Mouse (Mus musculus): Measurements from ENCODE around the gene Csdc2. TPM values are rescaled to one million over a fixed set of nuclear protein-coding genes. Genes with fewer than 3 reads are reported as not detected.
A peak's percentile ranks its signal among the peaks of the same experiment; 100 is the strongest.
"Not testable (repeated sequence)": the region's sequence is repeated elsewhere in the genome, so short reads cannot be mapped to it uniquely, and the experiment has no call there.

Gene Csdc2
- 11.7 and 12.9 TPM in 2 replicates for polyA plus RNA-seq (2015; fragmentation: Nextera tagmentation; extraction: Ambion mirVana)

DNA sequence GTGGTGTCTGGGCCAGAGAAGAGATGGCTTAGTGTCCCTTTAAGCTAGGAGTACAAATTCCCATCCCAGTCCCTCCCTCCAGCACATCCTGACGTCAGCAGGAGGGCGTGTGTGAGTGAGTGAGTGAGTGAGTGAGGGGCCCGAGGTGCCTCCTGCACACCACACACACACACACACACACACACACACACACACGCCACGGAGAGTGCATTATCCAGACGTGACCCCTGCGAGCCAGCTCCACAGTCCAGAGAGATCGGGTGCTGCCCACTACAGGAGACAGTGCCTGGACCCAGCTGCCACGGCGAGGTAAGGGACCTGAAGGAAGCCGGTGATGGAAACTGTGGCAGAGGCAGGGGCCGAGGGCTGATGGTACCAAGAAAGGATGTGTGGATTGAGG lies at the start of gene Csdc2:
Csdc2 (plus strand) TSS at position 81 of the 400 bp plus-strand sequence.
- peak within 1 kb of the TSS; percentile 69 for H3K4me2 ChIP-seq (replicated peaks)
- peak within 1 kb of the TSS; percentile 45 for H3K4me3 ChIP-seq (replicated peaks)
- WGBS, result 5% methylated on average over 12 of the region's 12 CpGs
- H3K4me1 ChIP-seq (replicated peaks), result peaks cover 30% of the 10 kb centered on the region
- ATAC-seq, result peak; percentile 70
- no peaks in the 10 kb centered on the region for H3K9me3 ChIP-seq
- H3K9ac ChIP-seq, result peak within 1 kb of the TSS; percentile 54
- peaks cover 8% of the 10 kb centered on the region; the same call in 1 of the 2 replicates for H3K27me3 ChIP-seq (replicated peaks)
- peak within 1 kb of the TSS; percentile 69 for H3K27ac ChIP-seq
- H3K36me3 ChIP-seq, result no peaks in the 10 kb centered on the region

DNA sequence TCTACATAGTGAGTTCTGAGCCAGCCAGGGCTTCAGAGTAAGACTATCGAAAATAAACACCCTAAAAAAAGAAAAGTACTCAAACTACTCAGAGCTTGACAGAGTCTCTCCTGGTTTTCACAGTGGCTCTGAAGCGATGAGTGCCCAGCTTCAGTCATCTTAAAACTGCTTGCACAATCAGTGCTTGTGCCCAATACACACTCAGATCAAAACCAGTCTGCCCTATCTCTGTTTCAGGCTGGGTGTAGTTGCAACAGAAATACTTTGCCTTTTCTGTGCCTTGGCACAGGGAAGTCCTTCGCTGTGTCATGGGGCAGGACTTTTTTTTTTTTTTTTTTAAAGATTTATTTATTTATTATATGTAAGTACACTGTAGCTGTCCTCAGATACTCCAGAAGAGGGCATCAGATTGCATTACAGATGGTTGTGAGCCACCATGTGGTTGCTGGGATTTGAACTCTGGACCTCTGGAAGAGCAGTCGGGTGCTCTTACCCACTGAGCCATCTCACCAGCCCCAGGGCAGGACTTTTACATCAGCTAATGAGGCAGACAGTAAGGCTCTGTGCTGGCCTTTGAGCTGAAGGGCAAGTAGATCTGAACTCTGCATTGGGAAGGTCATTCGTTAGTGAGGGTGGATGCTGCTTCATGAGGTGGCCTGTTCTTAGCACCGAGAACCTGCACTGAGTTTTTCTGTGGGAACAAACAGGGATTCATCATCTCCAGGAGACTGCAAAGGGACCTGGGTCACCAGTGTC lies 49.6 kb upstream of the Csdc2 start:
- Histone ChIP-seq H3K27ac (no peak overlapping the region), H3K4me2 (replicated peaks) (no peak overlapping the region)

DNA sequence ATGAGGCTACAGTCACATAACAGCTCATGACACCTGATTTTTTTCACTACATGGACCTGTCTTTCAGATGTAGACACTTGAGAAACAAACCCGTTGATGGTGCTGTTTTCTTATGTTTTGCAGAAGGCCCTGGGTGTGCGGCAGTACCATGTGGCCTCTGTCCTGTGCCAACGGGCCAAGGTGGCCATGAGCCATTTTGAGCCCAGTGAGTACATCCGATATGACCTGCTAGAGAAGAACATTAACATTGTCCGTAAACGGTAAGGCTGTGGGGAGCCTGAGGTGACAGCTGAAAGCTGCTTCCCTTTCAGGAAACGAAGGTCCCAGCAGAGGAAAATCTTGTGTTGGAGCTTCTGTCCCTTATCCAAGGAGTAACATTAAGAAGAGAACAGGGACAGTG lies 47.4 kb upstream of the Csdc2 start:
- no peak for ATAC-seq
- Histone ChIP-seq H3K27ac (no peak overlapping the region), H3K9ac (no peak overlapping the region), H3K4me3 (replicated peaks) (no peak overlapping the region), H3K9me3 (no peaks in the 10 kb centered on the region), H3K27me3 (replicated peaks) (no peaks in the 10 kb centered on the region), H3K4me1 (replicated peaks) (no peaks in the 10 kb centered on the region), H3K4me2 (replicated peaks) (no peak overlapping the region), H3K36me3 (peaks cover 19% of the 10 kb centered on the region)
- 92% methylated on average over 7 of the region's 7 CpGs for WGBS

More for the DNA sequence above, 49.6 kb upstream of the Csdc2 start:
- peaks cover 14% of the 10 kb centered on the region for H3K36me3 ChIP-seq
- no peaks in the 10 kb centered on the region for H3K27me3 ChIP-seq (replicated peaks)
- 92% methylated on average over 6 of the region's 6 CpGs for WGBS
- H3K9ac ChIP-seq, result no peak overlapping the region
- H3K9me3 ChIP-seq, result no peaks in the 10 kb centered on the region
- H3K4me1 ChIP-seq (replicated peaks), result no peaks in the 10 kb centered on the region
- no peak for ATAC-seq
- no peak overlapping the region for H3K4me3 ChIP-seq (replicated peaks)

DNA sequence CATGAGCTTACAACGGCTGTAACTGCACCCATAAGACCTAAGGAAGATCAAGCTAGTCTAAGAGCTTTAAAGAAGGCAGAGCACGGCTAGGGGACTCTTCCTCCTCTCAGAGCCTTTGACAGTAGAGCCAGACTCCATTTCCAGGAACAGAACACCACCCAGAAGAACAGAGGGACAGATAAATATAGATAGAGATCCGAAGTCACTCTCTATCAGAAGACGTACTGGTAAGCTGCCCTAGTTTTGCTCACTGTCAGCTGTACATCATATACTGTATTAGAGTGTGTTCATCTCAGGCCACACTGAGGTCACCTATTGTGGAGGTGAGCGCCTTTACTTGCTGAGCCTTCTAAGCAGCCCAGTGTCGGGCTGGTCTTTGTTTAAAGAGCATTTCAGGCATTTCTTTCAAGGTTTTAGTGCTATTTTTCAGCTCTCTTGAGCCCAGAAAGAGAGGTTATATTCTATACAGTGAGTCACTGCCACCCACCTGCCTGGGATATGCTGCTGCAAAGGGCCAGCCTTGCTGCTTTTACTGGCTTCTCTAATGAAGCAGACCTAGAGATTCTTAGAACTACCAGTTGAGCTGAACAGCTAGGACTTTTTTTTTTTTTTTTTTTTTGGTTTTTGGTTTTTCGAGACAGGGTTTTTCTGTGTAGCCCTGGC lies 45.3 kb upstream of the Csdc2 start:
- H3K9me3 ChIP-seq, result no peaks in the 10 kb centered on the region
- WGBS, result 88% methylated on average over 7 of the region's 7 CpGs
- peaks cover 24% of the 10 kb centered on the region for H3K36me3 ChIP-seq
- no peaks in the 10 kb centered on the region for H3K27me3 ChIP-seq (replicated peaks)
- H3K4me1 ChIP-seq (replicated peaks), result no peaks in the 10 kb centered on the region
- no peak overlapping the region for H3K9ac ChIP-seq
- ATAC-seq, result no peak
- no peak overlapping the region for H3K4me3 ChIP-seq (replicated peaks)
- no peak overlapping the region for H3K27ac ChIP-seq
- H3K4me2 ChIP-seq (replicated peaks), result no peak overlapping the region

DNA sequence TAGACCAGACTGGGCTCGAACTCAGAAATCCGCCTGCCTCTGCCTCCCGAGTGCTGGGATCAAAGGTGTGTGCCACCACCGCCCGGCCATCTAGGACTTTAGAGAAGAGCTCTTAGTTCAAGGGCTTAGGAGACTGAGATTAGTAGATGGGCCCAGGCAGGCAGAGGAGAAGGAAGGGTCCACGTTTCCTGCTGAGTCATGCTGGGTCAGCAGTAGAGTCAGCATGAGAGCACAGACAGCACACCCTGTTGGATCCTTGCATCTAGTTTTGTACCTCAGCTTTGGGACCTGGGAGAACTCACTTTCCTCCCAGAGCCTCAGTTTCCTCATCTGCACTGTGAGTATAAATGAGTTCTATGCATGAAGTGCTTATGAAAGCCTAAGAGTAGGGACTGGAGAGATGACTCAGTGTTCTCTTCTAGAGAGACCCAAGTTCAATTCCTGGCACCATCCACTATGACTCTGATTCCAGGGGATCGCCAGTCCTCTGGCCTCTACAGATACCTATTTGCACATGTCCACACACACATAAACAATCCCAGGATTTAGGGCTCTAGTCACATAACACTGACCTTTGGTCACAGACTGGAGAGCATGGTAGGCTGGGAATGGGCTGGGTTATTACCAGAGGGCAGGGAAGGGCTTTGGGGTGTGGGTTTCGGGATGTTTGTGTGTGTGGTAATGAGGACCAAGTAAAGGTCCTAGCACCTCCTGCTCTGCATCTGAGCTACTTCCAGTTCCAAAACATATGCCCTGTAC lies 44.6 kb upstream of the Csdc2 start:
- Histone ChIP-seq H3K4me1 (replicated peaks) (no peaks in the 10 kb centered on the region), H3K36me3 (peaks cover 28% of the 10 kb centered on the region), H3K9ac (no peak overlapping the region), H3K27ac (no peak overlapping the region), H3K4me3 (replicated peaks) (no peak overlapping the region), H3K4me2 (replicated peaks) (no peak overlapping the region), H3K27me3 (replicated peaks) (no peaks in the 10 kb centered on the region), H3K9me3 (no peaks in the 10 kb centered on the region)
- WGBS, result 93% methylated on average over 8 of the region's 8 CpGs
- ATAC-seq, result 0 out of 2 replicates have a peak, but pooled peaks have one; percentile 23

DNA sequence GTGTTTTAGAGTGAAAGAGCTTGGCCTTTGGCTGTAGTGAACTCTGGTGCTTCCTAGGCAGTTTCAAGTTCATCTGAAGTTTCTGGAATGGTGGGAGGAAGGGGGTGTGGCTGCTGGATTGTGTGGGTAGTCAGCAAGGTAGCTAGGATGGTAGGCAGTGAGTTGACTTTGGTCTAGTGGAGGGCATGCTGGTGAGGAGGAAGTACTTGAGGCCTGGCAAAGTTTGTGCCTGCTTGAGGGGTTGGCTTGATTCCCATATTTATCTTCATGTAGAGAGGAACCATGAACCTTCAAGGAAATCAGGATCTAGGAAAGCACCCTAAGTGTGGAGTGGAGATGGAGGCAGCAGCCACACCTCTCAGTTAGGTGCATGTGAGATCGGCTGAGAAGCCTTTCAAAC lies 42.6 kb upstream of the Csdc2 start:
- no peak for ATAC-seq
- H3K27ac ChIP-seq, result no peak overlapping the region
- H3K4me3 ChIP-seq (replicated peaks), result no peak overlapping the region
- 93% methylated on average over 1 of the region's 1 CpGs for WGBS
- no peak overlapping the region for H3K9ac ChIP-seq
- H3K9me3 ChIP-seq, result no peaks in the 10 kb centered on the region
- no peak overlapping the region for H3K4me2 ChIP-seq (replicated peaks)
- peaks cover 25% of the 10 kb centered on the region for H3K36me3 ChIP-seq
- H3K4me1 ChIP-seq (replicated peaks), result no peaks in the 10 kb centered on the region
- H3K27me3 ChIP-seq (replicated peaks), result no peaks in the 10 kb centered on the region

DNA sequence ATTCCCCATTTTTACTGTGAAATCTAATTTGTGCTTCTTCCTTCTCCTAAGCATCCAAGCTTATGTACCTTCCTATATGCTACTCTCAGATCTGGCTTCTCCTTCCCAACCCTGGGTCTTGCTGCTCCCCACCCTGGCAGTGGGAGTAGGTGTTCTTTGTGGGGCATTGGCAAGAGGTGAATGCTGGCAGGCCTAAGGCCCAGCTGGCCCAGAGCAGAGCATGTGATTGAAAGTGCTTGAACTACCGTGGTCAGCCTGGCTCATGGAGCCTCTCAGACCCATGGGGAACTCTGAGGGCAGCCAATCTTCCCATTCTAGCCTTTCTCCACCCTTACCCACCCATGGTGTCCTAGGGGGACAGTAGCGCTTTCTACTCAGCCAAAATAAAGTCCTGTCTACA lies 40.2 kb upstream of the Csdc2 start:
- Histone ChIP-seq H3K4me1 (replicated peaks) (no peaks in the 10 kb centered on the region), H3K36me3 (peaks cover 30% of the 10 kb centered on the region), H3K27me3 (replicated peaks) (no peaks in the 10 kb centered on the region), H3K9ac (no peak overlapping the region), H3K27ac (no peak overlapping the region), H3K4me2 (replicated peaks) (no peak overlapping the region), H3K9me3 (no peaks in the 10 kb centered on the region), H3K4me3 (replicated peaks) (no peak overlapping the region)
- no peak for ATAC-seq
- WGBS, result 91% methylated on average over 2 of the region's 2 CpGs

DNA sequence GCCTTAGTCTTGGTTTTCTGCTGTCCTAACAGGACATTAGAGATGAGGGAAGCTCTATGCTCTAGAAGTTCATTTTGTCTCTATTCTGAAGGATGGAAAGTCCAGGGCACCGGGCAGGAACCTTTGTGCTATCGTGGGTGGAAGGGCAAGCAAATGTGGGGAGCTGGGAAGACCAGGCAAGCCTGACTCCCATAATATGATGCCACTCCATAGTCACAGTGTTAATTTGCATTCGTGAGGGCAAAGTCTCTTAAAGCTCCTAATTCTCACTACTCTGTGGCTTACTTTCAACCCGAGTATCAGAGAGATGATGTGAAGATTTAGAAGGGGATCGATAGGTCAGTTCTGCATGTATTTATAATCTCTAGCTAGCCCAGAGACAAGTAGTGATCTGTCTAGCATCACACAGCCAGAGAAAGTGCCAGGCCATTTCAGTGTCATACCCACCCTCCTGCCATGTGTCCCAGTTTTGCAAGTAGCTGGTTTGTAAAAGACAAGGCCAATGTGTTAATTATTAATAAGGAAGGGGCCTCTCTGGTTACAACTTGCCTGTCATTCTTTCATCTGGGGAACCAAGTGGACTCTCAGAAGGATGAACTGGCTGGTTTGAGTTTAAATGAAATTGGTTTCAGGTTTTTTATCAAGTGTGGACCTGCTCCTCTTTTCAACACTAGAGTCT lies 38.8 kb upstream of the Csdc2 start:
- Histone ChIP-seq H3K27me3 (replicated peaks) (no peaks in the 10 kb centered on the region), H3K36me3 (peaks cover 34% of the 10 kb centered on the region), H3K4me2 (replicated peaks) (peak overlapping the region; percentile 17), H3K4me3 (replicated peaks) (no peak overlapping the region), H3K9ac (no peak overlapping the region), H3K9me3 (no peaks in the 10 kb centered on the region), H3K27ac (peak overlapping the region; percentile 25; the same call in 1 of the 2 replicates), H3K4me1 (replicated peaks) (no peaks in the 10 kb centered on the region)
- ATAC-seq, result peak; percentile 83
- 61% methylated on average over 5 of the region's 5 CpGs for WGBS

DNA sequence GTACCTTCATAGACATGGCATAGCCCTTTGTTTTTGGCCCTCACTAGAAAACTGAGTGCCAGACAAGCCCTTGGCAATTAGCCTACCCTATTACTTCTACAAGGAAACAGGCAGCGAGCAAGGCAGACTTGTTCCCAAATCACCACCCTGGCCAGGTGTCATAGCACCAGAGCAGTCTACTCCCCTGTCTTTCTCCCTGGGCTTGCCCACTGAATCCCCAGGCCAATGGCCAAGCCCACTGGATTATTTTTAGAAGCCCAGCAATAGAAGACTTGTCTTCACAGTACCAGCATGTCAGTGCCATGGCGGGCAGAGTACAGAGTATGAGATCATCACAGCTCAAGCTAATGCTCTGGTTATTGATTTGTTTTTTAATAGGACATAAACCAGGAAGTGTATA lies 37.8 kb upstream of the Csdc2 start:
- Histone ChIP-seq H3K9me3 (no peaks in the 10 kb centered on the region), H3K4me3 (replicated peaks) (no peak overlapping the region), H3K36me3 (peaks cover 39% of the 10 kb centered on the region), H3K27ac (no peak overlapping the region), H3K9ac (no peak overlapping the region), H3K27me3 (replicated peaks) (no peaks in the 10 kb centered on the region), H3K4me2 (replicated peaks) (no peak overlapping the region), H3K4me1 (replicated peaks) (no peaks in the 10 kb centered on the region)
- no peak for ATAC-seq
- 84% methylated on average over 2 of the region's 2 CpGs for WGBS

DNA sequence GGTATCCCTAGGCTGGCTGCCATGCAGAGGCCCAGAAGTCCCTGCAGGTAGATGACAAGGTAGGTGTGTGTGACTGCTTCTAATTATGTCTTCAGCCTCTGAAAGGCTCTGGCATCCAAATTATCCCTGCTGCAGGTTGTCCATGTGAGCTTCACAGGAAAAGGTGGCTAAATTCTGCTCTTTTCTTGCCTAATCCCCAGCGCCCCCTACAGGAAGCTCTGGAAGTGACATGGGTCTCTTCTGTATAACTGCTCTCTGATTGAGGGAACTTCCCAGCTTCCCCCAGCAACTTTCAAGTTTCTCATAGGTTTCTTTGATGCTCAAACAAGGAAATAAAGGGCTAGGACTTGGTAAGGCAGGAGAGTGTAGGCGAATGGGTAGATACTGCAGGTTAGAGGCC lies 31.6 kb upstream of the Csdc2 start:
- Histone ChIP-seq H3K4me3 (replicated peaks) (no peak overlapping the region), H3K27ac (no peak overlapping the region), H3K27me3 (replicated peaks) (no peaks in the 10 kb centered on the region), H3K9ac (no peak overlapping the region), H3K4me1 (replicated peaks) (no peaks in the 10 kb centered on the region), H3K4me2 (replicated peaks) (no peak overlapping the region), H3K36me3 (peaks cover 77% of the 10 kb centered on the region), H3K9me3 (no peaks in the 10 kb centered on the region)
- WGBS, result 42% methylated on average over 2 of the region's 2 CpGs
- no peak for ATAC-seq

DNA sequence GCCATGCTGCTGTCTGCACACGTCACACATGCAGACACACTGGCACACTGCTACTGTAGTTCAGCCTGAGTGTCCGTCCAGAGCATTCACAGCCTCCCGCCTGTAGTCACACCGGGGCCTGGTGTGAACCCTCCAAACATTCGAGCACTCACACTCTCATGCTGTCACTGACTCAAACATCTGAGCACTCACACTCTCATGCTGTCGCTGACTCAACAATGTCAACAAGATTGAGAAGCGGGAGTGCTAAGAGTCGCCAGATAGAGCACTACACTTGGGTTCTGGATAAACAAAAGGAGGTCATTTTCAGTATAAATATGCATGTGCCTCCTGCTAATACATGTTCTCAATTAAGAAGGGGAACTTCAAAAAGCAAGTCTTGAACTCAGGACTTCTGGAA lies 28.6 kb upstream of the Csdc2 start:
- WGBS, result 85% methylated on average over 8 of the region's 8 CpGs
- ATAC-seq, result no peak
- peaks cover 74% of the 10 kb centered on the region for H3K36me3 ChIP-seq

DNA sequence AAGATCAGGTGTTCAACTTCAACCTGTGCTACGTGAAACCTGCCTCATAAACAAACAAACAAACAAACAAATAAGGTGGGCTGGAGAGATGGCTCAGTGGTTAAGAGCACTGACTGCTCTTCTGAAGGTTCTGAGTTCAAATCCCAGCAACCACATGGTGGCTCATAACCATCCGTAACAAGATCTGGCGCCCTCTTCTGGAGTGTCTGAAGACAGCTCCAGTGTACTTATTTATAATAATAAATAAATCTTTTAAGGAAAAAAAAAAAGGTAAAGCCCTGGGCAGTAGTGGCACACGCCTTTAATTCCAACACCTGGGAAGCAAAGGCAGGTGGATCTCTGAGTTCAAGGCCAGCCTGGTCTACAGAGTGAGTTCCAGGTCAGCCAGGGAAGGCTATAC lies 27.8 kb upstream of the Csdc2 start:
- not testable (repeated sequence) for ATAC-seq
- H3K36me3 ChIP-seq, result peaks cover 78% of the 10 kb centered on the region

More for the DNA sequence above, 28.6 kb upstream of the Csdc2 start:
- H3K27ac ChIP-seq, result no peak overlapping the region
- H3K4me1 ChIP-seq (replicated peaks), result no peaks in the 10 kb centered on the region
- no peaks in the 10 kb centered on the region for H3K27me3 ChIP-seq (replicated peaks)
- no peaks in the 10 kb centered on the region for H3K9me3 ChIP-seq
- H3K4me3 ChIP-seq (replicated peaks), result no peak overlapping the region
- H3K9ac ChIP-seq, result no peak overlapping the region
- H3K4me2 ChIP-seq (replicated peaks), result no peak overlapping the region

More for the DNA sequence above, 27.8 kb upstream of the Csdc2 start:
- not testable (repeated sequence) for H3K27ac ChIP-seq; H3K9me3 ChIP-seq; H3K4me1 ChIP-seq (replicated peaks); H3K4me2 ChIP-seq (replicated peaks); H3K9ac ChIP-seq; H3K4me3 ChIP-seq (replicated peaks); H3K27me3 ChIP-seq (replicated peaks)
- WGBS, result 87% methylated on average over 4 of the region's 4 CpGs

All from intestine, embryonic 15.5 days (tissue).